Mouse (Mus musculus): ENCODE results near the gene Tjp1.
A peak's percentile ranks its signal among the peaks of the same experiment; 100 is the strongest.

The Tjp1 gene

DNA sequence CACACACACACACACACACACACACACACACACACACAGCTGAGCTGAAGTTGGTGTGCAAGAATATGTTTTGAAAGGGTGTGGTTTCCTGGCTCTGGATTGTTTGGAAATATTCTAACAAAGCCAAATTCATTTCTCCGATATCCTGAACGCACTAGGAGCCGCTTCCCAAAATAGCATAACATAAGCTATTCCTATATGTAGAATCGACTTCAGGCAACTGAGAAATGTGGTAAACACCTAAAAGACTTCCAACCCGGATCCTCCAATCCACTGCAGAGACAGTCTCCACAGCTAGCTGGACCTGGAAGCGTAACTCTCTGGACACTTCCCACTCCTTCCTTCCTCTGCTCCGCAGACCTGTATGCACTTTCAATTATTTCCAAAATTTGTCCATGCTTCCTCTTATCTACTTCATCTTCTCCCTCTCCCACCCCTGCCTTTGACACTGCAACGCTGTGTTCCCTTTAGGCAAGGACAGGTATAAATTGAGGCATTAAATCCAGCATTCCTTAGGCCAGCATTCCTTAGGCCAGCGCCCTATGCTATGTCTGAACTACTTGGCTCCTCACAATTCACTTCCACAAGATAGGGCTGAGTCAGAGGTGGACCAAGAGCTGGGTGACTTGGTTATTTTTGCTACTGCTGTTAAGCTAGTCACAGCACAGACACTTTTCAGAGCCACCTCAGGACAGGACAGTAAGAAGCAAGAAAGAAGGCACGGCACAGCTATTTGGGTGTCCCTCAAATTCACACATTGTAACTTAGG lies 144.9 kb downstream of the Tjp1 start:
- no peak for DNase-seq

DNA sequence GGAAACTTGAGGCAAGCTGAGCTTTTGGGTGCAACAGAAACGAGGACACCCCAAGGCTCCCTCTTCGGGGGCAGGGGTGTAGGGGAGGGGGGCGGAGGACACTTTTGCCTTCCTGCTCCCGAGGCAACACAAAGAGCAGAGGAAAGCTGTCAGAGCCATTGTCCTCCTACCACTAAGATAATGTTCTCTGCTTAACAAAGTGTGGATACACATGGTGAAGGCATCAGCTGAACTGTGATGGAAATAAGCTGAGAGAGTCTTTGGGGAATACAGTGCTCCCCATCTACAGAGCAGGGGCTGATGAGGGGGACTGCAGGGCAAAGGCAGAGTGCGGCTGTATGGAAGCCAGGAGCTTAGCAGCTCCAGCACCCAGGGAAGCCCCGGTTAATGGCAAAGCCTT lies 145.7 kb downstream of the Tjp1 start:
- no peak for DNase-seq

DNA sequence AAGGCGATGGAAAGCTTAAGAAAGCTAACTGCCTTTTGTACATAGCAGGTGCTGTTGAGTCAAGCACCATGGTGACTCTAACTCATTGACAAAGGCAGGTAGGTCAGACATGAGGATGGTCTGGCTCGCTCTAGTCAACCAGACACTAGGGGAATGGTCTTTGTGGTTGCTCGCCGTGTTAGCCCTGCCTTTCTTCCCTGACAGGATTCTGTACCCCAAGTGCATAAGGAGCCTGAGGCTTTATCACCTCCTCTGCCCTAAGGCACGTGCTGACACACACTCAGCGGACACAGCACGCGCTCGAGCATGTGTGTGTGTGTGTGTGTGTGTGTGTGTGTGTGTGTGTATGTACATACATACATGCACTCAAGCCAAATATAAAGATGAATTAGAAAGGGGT lies 146.9 kb downstream of the Tjp1 start:
- DNase-seq = no peak

DNA sequence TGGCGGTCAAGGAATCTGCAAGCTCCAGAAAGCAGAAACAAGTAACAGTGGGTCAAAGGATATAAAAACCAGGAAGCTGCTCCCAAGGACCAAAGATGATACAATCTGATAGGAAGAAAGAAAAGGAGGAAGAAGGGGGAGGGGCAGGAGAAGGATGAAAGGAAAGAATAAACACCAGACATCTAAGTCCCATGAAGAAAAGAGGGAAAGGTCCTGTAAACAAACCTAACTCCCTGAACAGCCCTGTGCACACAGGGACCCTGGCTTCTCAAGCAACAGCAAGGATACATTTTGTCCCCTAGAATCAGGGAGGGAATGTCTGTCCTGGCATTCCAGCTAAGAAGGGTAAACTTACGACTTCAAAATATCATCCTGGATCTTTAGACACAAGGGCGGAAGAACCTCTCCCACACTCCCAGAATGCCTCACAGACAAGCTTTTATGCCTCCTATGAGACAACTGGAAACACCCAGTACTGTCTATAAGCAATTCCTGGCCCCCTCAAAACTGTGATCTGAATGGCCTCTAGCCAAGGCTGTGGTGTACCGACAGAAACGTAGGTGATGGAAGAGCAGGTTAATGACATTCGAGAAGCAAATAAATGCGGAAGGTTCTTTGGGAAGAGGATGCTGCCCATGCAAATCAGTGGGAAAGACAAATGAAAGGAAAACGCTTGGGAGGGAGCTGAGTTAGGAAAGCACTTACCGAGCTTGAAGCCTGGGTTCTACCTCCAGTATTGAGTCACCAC lies 148.6 kb downstream of the Tjp1 start:
- no peak for DNase-seq

DNA sequence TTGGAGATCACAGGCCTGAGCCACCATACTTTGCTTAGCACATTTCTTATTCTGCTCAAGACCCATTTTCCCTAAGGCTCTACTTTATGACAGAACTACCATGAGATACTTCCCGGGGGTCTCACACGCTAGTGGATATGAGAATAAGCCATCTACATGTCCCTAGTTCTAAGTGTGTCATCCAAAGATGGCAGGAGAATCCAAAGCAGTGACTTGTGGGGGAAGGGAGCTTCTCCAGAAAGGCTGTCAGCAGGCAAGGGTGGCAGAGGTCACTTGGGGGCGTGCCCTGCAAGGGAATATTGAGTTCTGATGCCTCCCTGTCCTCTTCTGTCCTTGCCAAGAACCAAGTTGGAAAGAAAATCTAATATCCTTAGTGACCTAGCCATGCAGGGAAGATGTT lies 150.1 kb downstream of the Tjp1 start:
- DNase-seq = no peak

DNA sequence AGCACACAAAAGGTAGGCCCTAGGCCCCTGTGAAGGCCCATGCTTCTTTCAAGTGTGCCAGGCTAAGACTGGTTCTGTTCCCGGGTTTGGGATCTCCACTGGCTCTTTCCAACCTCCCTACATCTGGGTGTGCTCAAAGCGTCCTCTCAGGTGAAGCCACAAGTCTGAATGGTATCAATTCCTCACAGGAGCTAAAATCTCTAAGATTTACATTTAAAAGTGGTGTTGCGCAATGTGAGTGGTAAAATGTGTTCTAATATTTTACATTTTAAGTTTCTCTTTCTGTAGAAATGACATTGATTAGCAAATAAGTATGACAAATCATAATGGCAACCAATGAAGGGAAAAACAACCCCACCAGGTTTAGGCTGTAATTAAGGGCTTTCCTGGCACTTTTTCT lies 152.0 kb downstream of the Tjp1 start:
- DNase-seq = no peak

DNA sequence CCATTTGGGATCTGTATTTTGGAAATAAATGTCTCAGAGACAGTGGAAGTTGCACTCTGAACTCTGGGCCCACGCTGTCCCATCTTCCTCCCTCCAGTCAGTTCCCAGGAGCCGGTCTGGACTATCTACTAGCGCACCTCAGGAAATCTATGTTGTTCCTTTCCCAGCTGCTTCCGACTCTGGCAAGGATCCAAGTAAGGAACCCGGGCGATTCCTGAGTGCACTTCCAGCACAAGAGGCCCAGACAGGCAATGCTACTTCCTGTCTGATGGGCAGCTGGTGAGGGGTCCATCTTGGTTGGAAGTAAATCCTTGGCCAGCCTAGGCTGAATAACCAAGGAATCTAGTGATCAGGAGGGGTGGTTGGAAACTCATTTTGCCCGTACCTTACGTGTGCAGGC lies 152.4 kb downstream of the Tjp1 start:
- no peak for DNase-seq

DNA sequence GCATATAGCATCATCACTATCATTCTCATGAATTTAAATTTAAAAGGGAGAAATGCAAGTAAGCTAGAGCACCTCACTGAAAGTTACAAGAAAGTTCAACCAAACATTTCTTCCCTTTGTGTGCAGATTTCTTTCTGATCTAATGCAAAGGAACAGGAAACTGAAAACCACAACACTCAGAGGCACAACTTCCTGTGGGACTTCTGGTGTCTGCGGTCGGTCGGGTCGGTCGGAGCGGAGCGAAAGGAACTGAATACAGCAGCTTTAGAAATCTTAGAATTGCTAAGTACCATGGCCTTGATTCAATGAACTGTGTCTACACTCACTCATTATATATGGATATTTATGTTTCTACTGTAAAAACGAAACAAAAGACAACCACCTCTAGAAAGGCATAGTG lies 154.2 kb downstream of the Tjp1 start:
- no peak for DNase-seq

DNA sequence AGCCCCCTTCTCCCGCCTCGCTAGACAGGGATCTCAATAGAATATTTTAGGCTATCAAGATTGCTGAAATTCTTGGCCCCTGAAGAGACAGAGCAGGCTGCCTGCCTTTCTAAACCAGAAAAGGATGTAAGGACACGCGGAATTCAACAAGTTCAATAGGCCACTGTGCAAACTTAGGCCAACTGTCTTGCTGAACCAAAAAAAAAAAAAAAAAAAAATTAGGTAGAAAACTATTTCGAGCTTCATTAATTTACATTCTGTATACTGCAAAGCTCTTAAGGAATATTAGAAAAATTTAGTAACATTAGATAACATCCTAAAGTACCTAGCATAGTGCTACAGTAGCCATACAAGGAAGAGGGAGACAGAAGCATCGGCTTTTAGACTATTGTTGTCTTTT lies 155.8 kb downstream of the Tjp1 start:
- DNase-seq = no peak

DNA sequence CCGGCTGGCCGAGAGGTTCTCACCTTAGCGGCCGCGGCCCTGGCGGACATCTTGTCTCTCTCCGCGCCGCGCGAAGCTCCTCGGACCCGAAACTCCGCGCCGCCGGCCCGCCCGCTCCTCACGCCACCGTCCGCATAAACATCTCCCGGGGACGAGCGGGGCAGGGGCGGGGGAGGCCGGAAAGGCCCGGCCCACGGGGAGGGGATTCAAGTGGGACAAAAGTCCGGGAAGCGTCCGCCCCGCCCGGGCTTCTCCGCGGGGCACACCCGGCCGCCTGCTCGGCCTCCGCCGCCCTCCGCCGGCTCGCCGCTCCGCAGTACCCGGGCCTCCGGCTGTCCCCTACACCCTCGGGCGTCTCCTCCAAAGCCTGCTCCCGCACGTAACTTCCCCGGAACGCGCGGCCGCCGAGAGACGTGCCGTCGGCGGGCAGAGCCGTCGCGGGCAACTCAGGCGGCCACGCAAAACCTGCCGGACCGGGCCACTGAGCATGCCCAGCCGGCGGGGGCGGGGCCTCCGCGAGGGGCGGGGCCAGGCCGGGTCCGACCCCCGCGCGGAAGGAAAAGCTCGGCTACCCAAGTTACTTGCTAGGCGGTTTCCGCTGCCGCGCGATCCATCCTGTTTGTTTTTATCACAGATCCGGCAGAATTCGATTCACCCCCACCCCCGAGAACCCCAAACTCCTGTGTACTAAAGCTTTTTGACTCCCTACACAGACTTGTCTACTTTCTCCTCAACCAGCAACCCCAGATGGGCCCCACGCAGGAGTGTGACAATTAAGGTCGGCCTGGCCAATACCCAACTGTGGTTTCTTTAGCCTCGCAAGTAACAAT lies 156.6 kb downstream of the Tjp1 start:
- peak; percentile 92 for DNase-seq

DNA sequence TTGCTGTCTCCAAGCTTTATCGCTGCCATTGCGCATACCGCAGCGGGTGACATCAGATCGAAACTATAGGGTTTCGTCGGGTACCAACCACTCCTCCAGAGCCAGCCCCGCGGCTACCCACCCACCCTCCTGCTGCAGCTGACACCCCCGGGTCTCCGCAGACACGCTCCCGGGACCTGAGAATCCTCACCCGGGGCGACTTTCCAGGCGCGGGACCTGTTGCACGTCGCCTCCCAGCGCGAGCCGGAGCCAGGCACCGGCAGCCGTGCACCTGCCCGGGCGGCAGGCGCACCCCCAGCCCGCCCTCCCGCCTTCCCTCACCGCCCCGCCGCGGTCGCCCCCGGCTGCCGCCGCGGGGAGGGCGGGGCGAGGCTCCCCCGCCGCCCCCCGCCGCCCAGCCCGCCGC lies 157.2 kb downstream of the Tjp1 start:
- DNase-seq = no peak

DNA sequence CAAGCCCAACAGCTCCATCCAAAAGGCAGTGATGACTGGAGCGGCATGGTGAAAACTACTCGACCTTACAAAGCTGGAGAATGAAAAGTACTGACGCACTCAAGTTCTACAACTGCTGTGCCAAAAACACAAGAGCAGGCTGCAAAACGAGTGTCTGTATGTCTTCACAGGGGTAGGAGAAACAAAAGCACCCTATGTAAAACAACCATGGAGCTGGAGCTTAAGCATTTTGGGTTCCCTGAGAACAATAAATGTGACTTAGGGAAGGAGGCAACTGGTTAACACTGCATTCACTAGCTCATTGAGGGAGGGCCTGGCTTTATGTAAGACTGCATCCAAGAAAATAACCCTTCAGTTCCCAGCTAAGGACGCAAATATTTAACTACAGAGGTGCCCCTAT lies 158.5 kb downstream of the Tjp1 start:
- no peak for DNase-seq

DNA sequence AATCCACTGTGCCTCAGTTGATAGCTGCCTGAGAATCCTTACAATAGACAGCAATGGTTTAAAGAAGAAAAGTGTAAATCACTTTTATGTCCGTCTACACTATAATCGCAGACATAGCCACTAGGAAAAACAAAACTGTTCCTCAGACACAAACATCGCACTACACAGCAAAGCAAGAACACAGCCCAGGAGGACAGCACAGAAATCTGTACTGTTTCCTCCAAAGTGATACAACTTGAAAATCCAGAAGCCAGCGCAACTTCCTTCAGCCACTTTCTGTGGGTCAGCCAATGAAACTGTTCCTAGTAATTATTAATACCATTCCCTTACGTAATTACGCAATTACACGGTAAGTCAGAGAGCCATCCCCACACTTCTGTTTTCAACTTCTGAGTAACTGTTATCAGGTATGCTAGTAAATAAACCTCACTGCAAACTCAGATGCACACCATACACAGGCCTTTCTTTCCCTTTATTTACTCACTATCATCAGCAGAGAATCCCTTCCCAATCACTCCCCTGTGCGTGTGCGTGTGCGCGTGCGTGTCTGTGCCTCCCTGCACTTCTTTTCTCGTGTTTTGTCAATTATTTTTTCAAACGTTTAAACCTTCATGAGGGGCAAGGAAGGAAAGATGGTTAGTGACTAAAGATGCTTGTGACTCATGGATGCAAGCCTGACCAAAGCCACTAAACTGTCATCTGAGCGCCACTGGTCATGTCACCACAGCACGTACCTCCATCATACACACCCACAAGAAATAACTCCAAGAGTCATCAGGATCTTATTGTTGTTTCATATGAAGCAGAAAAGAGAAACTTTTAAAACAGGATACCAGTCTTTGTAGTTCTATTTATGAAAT lies 160.0 kb downstream of the Tjp1 start:
- no peak for DNase-seq

DNA sequence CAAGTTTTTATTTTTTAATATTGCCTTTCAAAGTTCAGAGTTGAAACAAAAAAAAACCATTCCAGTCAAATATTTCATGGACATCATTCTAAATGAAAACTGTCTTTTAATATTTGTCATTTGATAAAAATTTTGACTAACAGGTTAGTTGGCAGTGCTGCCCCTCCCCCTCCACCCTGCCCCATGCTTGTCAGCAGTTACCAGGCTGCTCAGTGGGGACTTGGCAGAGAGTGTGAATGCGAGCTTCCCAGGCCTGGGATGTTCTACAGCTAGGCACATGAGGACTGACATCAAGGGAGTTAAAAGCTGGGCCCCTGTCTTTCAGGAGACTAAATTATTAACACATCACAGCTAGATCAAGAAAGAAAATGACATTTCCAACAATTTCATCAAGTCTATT lies 161.4 kb downstream of the Tjp1 start:
- DNase-seq = no peak

DNA sequence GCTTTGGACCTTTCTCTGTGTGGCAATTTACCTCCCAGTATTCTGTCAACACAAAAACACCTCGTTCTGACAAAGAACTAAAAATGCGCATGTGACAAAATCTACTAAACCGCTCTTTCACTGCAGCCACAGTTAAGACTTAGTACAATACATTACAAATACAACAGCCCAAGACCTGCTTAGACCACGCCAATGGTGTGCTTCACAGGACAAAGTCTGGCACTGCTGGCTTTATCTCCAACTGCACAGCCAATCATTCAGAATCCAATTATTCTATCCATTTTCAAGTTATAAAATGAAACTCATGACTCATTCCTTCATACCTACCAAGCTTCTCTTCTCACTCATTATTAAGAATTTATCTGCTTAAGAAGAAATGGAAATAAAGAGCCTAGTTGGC lies 162.0 kb downstream of the Tjp1 start:
- DNase-seq = no peak

DNA sequence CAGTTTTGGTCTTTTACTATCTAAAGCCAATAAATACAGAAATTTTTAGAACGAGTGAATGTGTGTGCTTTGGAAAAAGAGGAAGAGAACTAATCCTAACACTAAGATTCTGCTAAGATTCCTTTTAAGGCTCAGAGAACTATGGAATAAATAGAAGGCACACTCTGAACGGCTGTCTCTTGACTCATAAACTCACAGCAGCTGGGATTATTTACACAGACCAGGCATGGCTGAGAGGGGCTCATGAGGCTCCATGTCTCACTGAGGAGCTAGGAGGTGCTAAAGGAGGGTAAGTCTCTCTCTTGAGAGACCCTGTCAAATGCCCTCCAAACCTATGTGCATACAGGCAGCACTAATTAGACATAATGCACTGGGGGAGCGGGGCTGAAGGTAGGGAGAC lies 167.3 kb downstream of the Tjp1 start:
- DNase-seq = no peak

DNA sequence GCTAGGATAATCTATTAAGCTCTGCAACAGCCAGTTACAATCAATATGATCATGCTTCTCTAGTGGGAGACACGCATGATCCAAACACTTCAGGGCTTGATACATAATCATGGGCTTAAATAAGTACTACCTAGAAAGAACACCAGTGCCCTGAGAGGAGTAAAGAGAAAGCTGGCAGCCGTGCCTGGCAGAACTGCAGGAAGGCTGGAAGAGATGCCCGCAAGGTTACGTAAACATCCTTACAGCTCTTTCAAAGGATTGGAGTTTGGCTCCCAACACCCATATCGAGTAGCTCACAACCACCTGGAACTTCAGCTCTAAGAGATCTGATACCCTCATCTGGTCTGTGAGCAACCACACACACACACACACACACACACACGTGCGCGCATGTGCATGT lies 167.8 kb downstream of the Tjp1 start:
- no peak for DNase-seq

DNA sequence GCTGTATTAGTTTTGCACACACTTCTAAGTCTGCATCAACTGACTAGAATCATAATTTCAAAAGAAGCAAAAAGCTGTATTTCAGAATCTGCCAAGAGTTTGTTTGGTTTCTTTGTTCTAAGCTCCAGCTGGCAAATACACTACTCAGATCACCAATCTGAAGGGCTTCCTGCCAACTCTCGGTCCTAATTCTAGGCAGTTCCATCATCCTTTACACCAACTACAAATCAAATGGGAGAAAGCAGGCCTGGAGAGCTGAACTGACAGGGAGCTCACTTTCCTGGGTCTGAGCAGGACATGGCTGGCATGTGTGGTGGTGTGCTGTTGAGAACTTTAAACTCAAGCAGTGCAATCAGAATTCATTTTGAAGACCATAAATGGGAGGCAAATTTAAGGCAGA lies 170.0 kb downstream of the Tjp1 start:
- DNase-seq = peak; percentile 28

DNA sequence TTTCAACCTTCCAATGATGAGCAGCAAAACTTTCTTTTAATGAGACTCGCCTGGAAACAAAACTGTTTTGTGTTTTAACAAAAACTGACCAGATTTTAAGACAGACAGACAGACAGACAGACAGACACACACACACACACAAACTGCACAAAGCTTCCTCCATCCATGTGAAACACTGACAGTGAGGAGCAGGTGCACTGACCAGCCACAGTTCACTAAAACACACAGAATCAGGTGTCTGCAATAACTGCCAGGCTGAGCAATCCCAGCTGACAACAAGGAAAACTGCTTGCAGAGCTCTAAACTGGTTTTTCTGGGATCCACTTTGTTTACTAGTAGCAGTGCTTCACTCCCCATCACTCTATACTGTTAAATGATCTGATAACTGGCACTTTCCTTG lies 171.4 kb downstream of the Tjp1 start:
- DNase-seq = no peak

DNA sequence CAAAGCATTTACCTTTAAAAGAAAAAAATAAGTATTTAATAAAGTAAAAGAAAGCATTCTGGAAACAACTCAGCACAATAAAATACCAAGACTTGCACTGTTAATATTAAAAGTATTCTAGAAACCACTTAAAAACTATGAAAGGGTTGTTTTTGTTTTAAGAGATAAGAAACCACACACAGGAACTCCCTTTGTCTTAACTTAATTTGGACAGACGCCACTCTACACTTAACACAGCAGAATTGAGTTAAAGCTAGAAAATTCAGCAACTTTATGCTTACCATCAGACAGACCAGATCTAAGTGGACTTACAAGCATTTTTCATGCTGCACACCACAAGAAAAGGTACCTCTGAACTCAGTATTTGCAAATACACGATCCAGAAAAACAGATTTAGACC lies 172.7 kb downstream of the Tjp1 start:
- no peak for DNase-seq

DNA sequence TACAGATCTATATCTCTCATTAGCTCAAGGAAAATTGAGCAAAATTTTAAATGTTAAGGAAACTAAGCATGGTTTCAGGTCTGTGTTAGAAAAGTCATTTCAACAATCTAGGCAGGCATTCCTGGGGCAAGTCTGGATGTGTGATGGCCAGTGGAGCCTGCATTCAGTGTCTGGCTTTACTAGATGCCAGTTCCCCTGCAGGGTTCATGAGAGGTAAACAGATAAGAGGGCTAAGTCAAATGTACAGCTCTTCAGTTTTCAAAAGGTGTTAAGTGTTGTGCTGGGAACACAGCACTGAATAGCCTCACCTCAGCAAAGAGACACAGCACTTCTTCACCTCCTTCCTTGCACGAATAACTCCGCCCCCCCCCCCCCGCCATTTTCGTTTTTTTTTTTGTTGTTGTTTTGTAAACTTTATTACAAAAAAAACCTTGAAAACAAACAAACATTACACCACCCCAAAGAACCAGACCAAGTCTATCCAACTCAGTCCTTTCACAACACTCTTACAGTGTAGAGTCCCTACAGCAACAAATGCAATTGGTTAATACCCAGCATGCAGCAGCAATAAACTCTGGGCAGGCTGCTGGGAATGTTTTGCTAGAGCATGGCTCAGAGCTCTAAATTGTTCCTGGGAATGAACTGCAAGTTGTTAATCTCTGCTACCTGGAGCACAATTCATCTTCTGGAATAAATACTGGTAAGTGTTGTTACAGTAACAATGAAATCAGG lies 177.1 kb downstream of the Tjp1 start:
- no peak for DNase-seq

DNA sequence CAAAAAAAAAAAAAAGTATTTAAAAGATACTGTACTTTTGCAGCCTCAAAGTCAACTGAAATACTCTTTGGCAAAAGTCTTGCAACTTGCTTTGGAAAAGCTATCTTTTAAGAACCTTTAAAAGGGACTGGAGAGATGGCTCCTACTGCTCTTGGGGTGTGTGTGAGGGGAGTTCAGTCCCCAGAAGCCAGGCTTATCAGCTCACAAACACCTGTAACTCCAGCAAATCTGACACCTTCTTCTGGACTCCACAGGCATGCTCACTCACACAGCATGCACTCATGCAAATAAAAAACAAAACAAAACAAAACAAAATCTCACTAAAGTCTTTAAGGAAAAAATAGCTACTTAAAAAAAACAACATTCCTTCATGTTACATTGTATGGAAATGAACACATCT lies 179.0 kb downstream of the Tjp1 start:
- no peak for DNase-seq

Measured in retina, postnatal 1 day (tissue).